Mouse (Mus musculus): Measurements from ENCODE around the gene Sh3bgrl3.

- no peak for TF ChIP-seq CTCF (IDR thresholded peaks at IDR 0.05; ENCODE audit: low read depth, low read length)
- no peak for TF ChIP-seq POLR2A (IDR thresholded peaks at IDR 0.05; ENCODE audit: borderline replicate concordance, low read depth, low read length)
Measured at GRCm38 (mm10) chr4:134097015-134097608, 31.5 kb downstream of the Sh3bgrl3 start.

All from bone marrow macrophage, adult 2 months (primary cell).